Mouse (Mus musculus): ENCODE measurements around the gene Stoml3.

Stoml3 gene

GRCm38 (mm10) chr3:53483414-53484059 lies 4.9 kb upstream of the Stoml3 start:
- no peak for DNase-seq

GRCm38 (mm10) chr3:53486561-53486960 lies 1.9 kb upstream of the Stoml3 start:
- no peak for DNase-seq

- peak; percentile 12 for DNase-seq
These were observed 1.4 kb upstream of the Stoml3 start for GRCm38 (mm10) chr3:53486996-53487576.

GRCm38 (mm10) chr3:53498351-53498905 lies 10.0 kb downstream of the Stoml3 start:
- DNase-seq = no peak

- DNase-seq = no peak
These were observed 14.0 kb downstream of the Stoml3 start for GRCm38 (mm10) chr3:53502428-53502827.

- DNase-seq = no peak
These were observed 24.6 kb downstream of the Stoml3 start for GRCm38 (mm10) chr3:53513096-53513495.

- DNase-seq = no peak
These were observed 26.0 kb downstream of the Stoml3 start for GRCm38 (mm10) chr3:53514221-53515065.

- no peak for DNase-seq
These were observed 34.3 kb downstream of the Stoml3 start for GRCm38 (mm10) chr3:53522794-53523193.

- DNase-seq = peak; percentile 84
These were observed 37.3 kb downstream of the Stoml3 start for GRCm38 (mm10) chr3:53525737-53526136.

- no peak for DNase-seq
These were observed 41.9 kb downstream of the Stoml3 start for GRCm38 (mm10) chr3:53530305-53530704.

GRCm38 (mm10) chr3:53532091-53532490 lies 43.6 kb downstream of the Stoml3 start:
- DNase-seq = no peak

- DNase-seq = no peak
These were observed 64.2 kb downstream of the Stoml3 start for GRCm38 (mm10) chr3:53552691-53553090.

- no peak for DNase-seq
These were observed 66.8 kb downstream of the Stoml3 start for GRCm38 (mm10) chr3:53555031-53555952.

GRCm38 (mm10) chr3:53557388-53558214 lies 69.1 kb downstream of the Stoml3 start:
- DNase-seq = no peak
